Mouse (Mus musculus) heart, adult 2 months (tissue): ENCODE measurements around the gene Ttyh3. TPM values are rescaled to one million over a fixed set of nuclear protein-coding genes. Genes with fewer than 3 reads are reported as not detected.

Experiments used
- DNase-seq, 2 experiments: peaks; one replicate each; pipeline ENCODE4 v3.0.0; 2021
- H3K27ac ChIP-seq: fragments of 200-600 bp; 2 replicates; pipeline ENCODE4 v1.8.1; 2022
- H3K27me3 ChIP-seq: fragments of 200-500 bp; 2 replicates; pipeline ENCODE4 v1.6.1; 2012; ENCODE audit warnings: mild to moderate bottlenecking, low read length, inconsistent platforms, mixed read lengths; ENCODE audit not compliant: control insufficient read depth, insufficient read depth
- H3K36me3 ChIP-seq: fragments of 200-500 bp; 2 replicates; pipeline ENCODE4 v1.6.1; 2012; ENCODE audit warnings: low read length, inconsistent platforms; ENCODE audit not compliant: control insufficient read depth, insufficient read depth
- H3K4me1 ChIP-seq: fragments of 200-500 bp; 2 replicates; pipeline ENCODE4 v1.6.1; 2011; ENCODE audit warnings: low read length; ENCODE audit not compliant: control insufficient read depth, insufficient read depth
- H3K4me3 ChIP-seq: fragments of 200-600 bp; 2 replicates; pipeline ENCODE4 v1.8.1; 2022
- H3K79me2 ChIP-seq: fragments of 200-500 bp; replicated peaks from 2 replicates; pipeline ENCODE4 v1.6.1; 2012; ENCODE audit warnings: mild to moderate bottlenecking, inconsistent platforms, low read length, moderate library complexity, mixed read lengths; ENCODE audit not compliant: control insufficient read depth, insufficient read depth
- H3K9ac ChIP-seq: fragments of 200-500 bp; 2 replicates; pipeline ENCODE4 v1.6.1; 2012; ENCODE audit warnings: low read depth, mild to moderate bottlenecking, control low read depth, inconsistent platforms, low read length, mixed read lengths
- CTCF ChIP-seq: fragments of 200-600 bp; IDR thresholded peaks from 2 replicates; pipeline ENCODE4 v1.8.1; 2022; ENCODE audit warnings: antibody characterized with exemption, mild to moderate bottlenecking, moderate library complexity
- EP300 ChIP-seq: fragments of 200-500 bp; IDR thresholded peaks from 2 replicates; pipeline ENCODE4 v1.6.1; 2011; ENCODE audit warnings: low read depth, low read length, control low read depth; ENCODE audit not compliant: insufficient read depth
- POLR2A ChIP-seq: fragments of 200-500 bp; IDR thresholded peaks from 2 replicates; pipeline ENCODE4 v1.6.1; 2011; ENCODE audit warnings: mild to moderate bottlenecking, low read depth, low read length, control low read depth; ENCODE audit not compliant: insufficient read depth
- WGBS: fragments of 180-500 bp; shearing (Covaris S2); methylation state at CpG from one replicate; pipeline ENCODE4 v1.1.7; 2018; 5-methylcytosine and 5-hydroxymethylcytosine counted together
- intact Hi-C: fragments of 180-260 bp; cut with DNase I; formaldehyde crosslinking; loops from one replicate; pipeline ENCODE4 v1.15.1; 2025
- polyA plus RNA-seq: library from polyadenylated mRNA; depleted of rRNA; stranded (reverse); fragments of >200 nt; gene quantifications from 2 replicates; pipeline ENCODE4 v1.2.3, GENCODE M21; 2012
- total RNA-seq, 2 experiments: library from RNA; stranded (reverse); gene quantifications; 2 replicates each; pipeline ENCODE4 v1.2.3; 2021

The Ttyh3 gene
- total and polyA plus RNA-seq, 3 experiments = 10.6 to 14.6 (median 11.0) TPM

DNA sequence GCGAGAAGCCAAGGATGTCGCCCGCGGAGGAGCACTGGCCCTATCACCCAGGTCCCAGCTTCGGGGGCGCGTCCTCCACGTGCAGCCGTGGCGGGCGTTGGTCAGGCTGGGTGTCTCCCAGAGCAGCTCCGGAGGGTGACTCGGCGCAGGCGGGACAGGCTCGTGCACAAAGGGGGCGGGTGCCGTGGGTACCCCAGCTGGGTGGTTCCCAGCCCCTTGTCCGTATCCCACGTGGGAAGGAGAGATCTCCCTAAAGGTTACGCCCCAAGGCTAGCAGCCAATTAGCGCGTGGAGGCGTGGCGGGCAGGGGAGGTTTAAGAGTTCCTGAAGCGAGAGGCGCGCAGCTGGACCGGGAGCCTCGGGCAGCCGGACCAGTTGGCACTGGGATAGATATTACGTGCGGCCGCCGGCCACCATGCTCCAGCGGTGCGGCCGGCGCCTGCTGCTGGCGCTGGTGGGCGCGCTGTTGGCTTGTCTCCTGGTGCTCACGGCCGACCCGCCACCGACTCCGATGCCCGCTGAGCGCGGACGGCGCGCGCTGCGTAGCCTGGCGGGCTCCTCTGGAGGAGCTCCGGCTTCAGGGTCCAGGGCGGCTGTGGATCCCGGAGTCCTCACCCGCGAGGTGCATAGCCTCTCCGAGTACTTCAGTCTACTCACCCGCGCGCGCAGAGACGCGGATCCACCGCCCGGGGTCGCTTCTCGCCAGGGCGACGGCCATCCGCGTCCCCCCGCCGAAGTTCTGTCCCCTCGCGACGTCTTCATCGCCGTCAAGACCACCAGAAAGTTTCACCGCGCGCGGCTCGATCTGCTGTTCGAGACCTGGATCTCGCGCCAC lies 41.6 kb downstream of the Ttyh3 start, which contains the start of gene Lfng:
TSS of gene Lfng (plus strand) at position 320 of the 835 bp plus-strand sequence.
- WGBS = under 1% methylated on average over 91 of the region's 91 CpGs
- no peaks in the 10 kb centered on the region for H3K27me3 ChIP-seq
- intact Hi-C loops = no loop called here
- H3K79me2 ChIP-seq = no peaks in the 10 kb centered on the region
- peak within 1 kb of the TSS; percentile 83 for H3K27ac ChIP-seq
- peak; percentile 95 for DNase-seq
- H3K36me3 ChIP-seq = no peaks in the 10 kb centered on the region
- TF ChIP-seq EP300 (no peak), CTCF (peak; percentile 43), POLR2A (peak; percentile 95)
- H3K4me3 ChIP-seq = peak within 1 kb of the TSS; percentile 81
- H3K9ac ChIP-seq = peak within 1 kb of the TSS; percentile 75
- peaks cover 11% of the 10 kb centered on the region for H3K4me1 ChIP-seq

DNA sequence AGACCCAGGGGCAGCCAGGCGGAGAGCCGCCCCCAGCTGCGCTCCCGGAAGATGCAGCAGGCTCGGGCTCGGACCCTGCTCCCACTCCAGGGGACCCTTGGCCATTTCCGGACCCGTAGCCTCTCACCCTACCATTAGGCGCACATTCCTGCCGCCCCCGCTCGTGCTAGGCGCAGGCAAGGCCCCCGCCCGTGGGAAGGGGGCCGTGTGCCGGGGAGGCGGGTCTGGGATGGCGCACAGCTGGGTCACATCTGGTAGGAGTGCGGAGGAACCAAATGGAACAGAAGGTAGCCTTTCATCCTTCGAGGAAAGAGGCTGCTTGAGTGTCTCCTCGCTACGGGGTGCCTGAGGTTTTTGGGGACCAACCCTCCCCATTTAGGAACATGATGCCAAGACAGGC lies 42.4 kb downstream of the Ttyh3 start:
- Histone ChIP-seq H3K4me1 (peaks cover 8% of the 10 kb centered on the region), H3K36me3 (no peaks in the 10 kb centered on the region), H3K27ac (peak overlapping the region; percentile 83), H3K4me3 (peak overlapping the region; percentile 81), H3K27me3 (no peaks in the 10 kb centered on the region), H3K79me2 (no peaks in the 10 kb centered on the region), H3K9ac (no peak overlapping the region)
- intact Hi-C loops = loop anchor here (1.0 kb wide), 1 partner anchor 31 kb away; no protein-coding TSS in a partner anchor
- WGBS = 6% methylated on average over 23 of the region's 23 CpGs
- TF ChIP-seq EP300 (no peak), CTCF (no peak), POLR2A (no peak)
- peak in 1 of 2 experiments; percentile 38 for DNase-seq

DNA sequence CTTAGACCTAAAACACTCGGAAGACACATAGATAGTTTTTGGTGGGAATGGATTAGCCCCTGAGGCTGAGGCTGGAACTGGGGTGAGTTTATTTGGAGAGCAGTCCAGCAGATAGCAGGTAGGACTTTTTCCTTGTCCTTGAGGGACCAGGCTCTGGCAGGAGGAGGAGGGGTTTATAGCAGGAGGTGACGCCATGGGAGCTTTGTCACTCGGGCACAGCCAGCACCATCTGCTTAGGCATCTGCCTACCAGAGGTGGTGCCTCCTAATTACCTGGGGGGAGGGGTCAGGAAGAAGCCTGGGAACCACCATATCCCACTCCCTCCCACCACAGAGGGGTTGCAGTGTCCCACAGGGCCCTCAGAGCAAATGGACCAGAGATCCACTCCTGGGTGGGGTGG lies 43.6 kb downstream of the Ttyh3 start:
- H3K27me3 ChIP-seq = no peaks in the 10 kb centered on the region
- no peaks in the 10 kb centered on the region for H3K36me3 ChIP-seq
- no peaks in the 10 kb centered on the region for H3K79me2 ChIP-seq
- TF ChIP-seq EP300 (no peak), CTCF (no peak), POLR2A (no peak)
- intact Hi-C loops = no loop called here
- DNase-seq = no peak
- no peak overlapping the region for H3K27ac ChIP-seq
- H3K9ac ChIP-seq = no peak overlapping the region
- peaks cover 5% of the 10 kb centered on the region for H3K4me1 ChIP-seq
- no peak overlapping the region for H3K4me3 ChIP-seq
- WGBS = 45% methylated on average over 3 of the region's 3 CpGs

GRCm38 (mm10) chr5:140604386-140604785 lies 44.4 kb downstream of the Ttyh3 start:
- Histone ChIP-seq H3K27me3 (no peaks in the 10 kb centered on the region), H3K27ac (no peak overlapping the region), H3K9ac (no peak overlapping the region), H3K4me3 (no peak overlapping the region), H3K79me2 (no peaks in the 10 kb centered on the region), H3K36me3 (no peaks in the 10 kb centered on the region), H3K4me1 (peaks cover 5% of the 10 kb centered on the region)
- 35% methylated on average over 8 of the region's 8 CpGs for WGBS
- intact Hi-C loops = no loop called here
- TF ChIP-seq EP300 (no peak), POLR2A (no peak), CTCF (no peak)
- no peak for DNase-seq

GRCm38 (mm10) chr5:140602540-140602939 lies 46.3 kb downstream of the Ttyh3 start:
- intact Hi-C loops = no loop called here
- WGBS = 74% methylated on average over 2 of the region's 2 CpGs
- TF ChIP-seq CTCF (no peak), POLR2A (no peak), EP300 (no peak)

GRCm38 (mm10) chr5:140601712-140602111 lies 47.1 kb downstream of the Ttyh3 start:
- Histone ChIP-seq H3K36me3 (no peaks in the 10 kb centered on the region), H3K4me3 (no peak overlapping the region), H3K79me2 (no peaks in the 10 kb centered on the region), H3K27ac (no peak overlapping the region), H3K27me3 (no peaks in the 10 kb centered on the region), H3K4me1 (peaks cover 5% of the 10 kb centered on the region), H3K9ac (no peak overlapping the region)
- TF ChIP-seq EP300 (no peak), POLR2A (no peak), CTCF (no peak)
- intact Hi-C loops = no loop called here
- DNase-seq = peak in 1 of 2 experiments; percentile 16
- 81% methylated on average over 12 of the region's 12 CpGs for WGBS

More at GRCm38 (mm10) chr5:140602540-140602939, 46.3 kb downstream of the Ttyh3 start:
- Histone ChIP-seq H3K4me3 (no peak overlapping the region), H3K36me3 (no peaks in the 10 kb centered on the region), H3K27me3 (no peaks in the 10 kb centered on the region), H3K27ac (no peak overlapping the region), H3K9ac (no peak overlapping the region), H3K79me2 (no peaks in the 10 kb centered on the region), H3K4me1 (peaks cover 5% of the 10 kb centered on the region)
- DNase-seq = no peak
